Mouse (Mus musculus) kidney, postnatal 0 days (tissue): ENCODE measurements around the gene Hspbp1. TPM values are rescaled to one million over a fixed set of nuclear protein-coding genes. Genes with fewer than 3 reads are reported as not detected.

Experiments
- ATAC-seq: fragments of 200-750 bp; cut with Nextera tagmentation; replicated peaks from 2 replicates; pipeline ENCODE4 v1.8.0; 2017; ENCODE audit warnings: low read depth, moderate number of reproducible peaks, moderate TSS enrichment, moderate library complexity; ENCODE audit not compliant: low FRiP score
- DNase-seq: peaks from one replicate; pipeline ENCODE4 v3.0.0-alpha.2; 2016; ENCODE audit warnings: low spot score
- H3K27ac ChIP-seq: fragments of 300-500 bp; sonication (generic); 2 replicates; pipeline ENCODE4 v1.5.1; 2014; ENCODE audit warnings: mild to moderate bottlenecking
- H3K27me3 ChIP-seq: fragments of 300-500 bp; sonication (generic); 2 replicates; pipeline ENCODE4 v1.6.1; 2014; ENCODE audit warnings: low read length, mixed read lengths; ENCODE audit not compliant: insufficient read depth
- H3K36me3 ChIP-seq: fragments of 300-500 bp; sonication (generic); 2 replicates; pipeline ENCODE4 v1.6.1; 2014; ENCODE audit warnings: low read length, mixed read lengths; ENCODE audit not compliant: insufficient read depth
- H3K4me1 ChIP-seq: fragments of 300-500 bp; sonication (generic); replicated peaks from 2 replicates; pipeline ENCODE4 v1.6.1; 2014; ENCODE audit warnings: antibody characterized with exemption, low read length, mixed read lengths; ENCODE audit not compliant: insufficient read depth
- H3K4me2 ChIP-seq: fragments of 300-500 bp; sonication (generic); 2 replicates; pipeline ENCODE4 v1.6.1; 2014; ENCODE audit warnings: mild to moderate bottlenecking, low read length, moderate library complexity, mixed read lengths
- H3K4me3 ChIP-seq: fragments of 300-500 bp; sonication (generic); replicated peaks from 2 replicates; pipeline ENCODE4 v1.5.1; 2014; ENCODE audit warnings: low read depth, low read length
- H3K9ac ChIP-seq: fragments of 300-500 bp; sonication (generic); 2 replicates; pipeline ENCODE4 v1.6.1; 2014; ENCODE audit warnings: low read depth, low read length
- H3K9me3 ChIP-seq: fragments of 300-500 bp; sonication (generic); replicated peaks from 2 replicates; pipeline ENCODE4 v1.6.1; 2016; ENCODE audit warnings: low read length, inconsistent platforms, mixed read lengths
- CTCF ChIP-seq: IDR thresholded peaks from 2 replicates; pipeline ENCODE4 v1.5.1; 2016; ENCODE audit warnings: antibody characterized with exemption, low read depth, mild to moderate bottlenecking, moderate library complexity
- WGBS: fragments of 180-500 bp; shearing (Covaris S2); extraction: QIAGEN DNeasy Blood & Tissue Kit; methylation state at CpG from one replicate; pipeline ENCODE4 v1.1.7; 2014; 5-methylcytosine and 5-hydroxymethylcytosine counted together
- polyA plus RNA-seq: library from polyadenylated mRNA; unstranded; fragments of >200 nt; fragmentation: Nextera tagmentation; extraction: Ambion mirVana; gene quantifications from 2 replicates; pipeline ENCODE4 v1.2.1, GENCODE M21; 2015

Gene Hspbp1
- polyA plus RNA-seq, 1 experiment from 2014 or later: 99.7 TPM

DNA sequence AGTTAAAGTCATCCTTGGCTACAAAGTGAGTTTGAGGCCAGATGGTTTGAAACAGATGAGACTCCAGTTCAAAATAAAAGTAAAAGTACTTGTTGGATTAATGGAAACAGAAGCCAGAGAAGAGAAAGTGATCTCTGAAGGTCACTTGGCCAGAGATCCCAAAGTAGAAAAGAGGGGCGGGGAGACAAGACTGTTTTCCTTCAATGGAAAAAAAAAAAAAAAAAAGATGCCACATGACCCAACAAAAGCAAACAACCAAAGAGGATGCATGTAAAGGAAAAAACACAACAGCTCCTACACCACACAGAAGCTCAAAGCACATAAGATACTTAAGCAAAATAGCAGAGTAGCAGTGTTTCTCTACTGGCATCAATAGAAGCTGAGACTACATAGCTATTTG lies 29.0 kb downstream of the Hspbp1 start:
- no peak overlapping the region for H3K4me2 ChIP-seq

DNA sequence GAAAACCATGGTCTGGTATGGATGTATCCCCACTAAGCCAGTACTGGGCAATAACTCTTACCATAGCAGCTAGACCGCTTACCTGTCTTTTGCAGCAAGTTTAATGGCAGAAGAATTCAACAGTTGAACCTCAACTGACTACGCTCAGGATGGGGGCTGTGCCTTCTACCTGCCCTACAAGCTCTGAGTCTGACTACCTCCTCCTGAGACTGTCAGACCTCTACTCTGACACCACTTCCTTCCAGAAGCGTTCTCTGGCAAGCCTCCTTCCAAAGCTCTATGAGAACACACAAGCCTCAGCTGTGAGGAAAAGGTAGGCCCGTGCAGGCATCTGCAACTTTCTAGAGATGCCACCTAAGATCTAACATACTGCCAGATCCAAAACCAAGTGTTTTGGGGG lies 29.5 kb downstream of the Hspbp1 start:
- no peak overlapping the region for H3K4me2 ChIP-seq
- no peak overlapping the region for H3K9ac ChIP-seq
- H3K4me1 ChIP-seq: peaks cover 30% of the 10 kb centered on the region; the same call in 1 of the 2 replicates
- DNase-seq (no peak), ATAC-seq (no peak)
- H3K36me3 ChIP-seq: 0 out of 2 replicates have a peak, but pooled peaks cover 3% of the 10 kb centered on the region
- H3K27ac ChIP-seq: no peak overlapping the region
- no peak for TF ChIP-seq CTCF
- WGBS: 82% methylated on average over 4 of the region's 4 CpGs
- H3K4me3 ChIP-seq: no peak overlapping the region
- no peaks in the 10 kb centered on the region for H3K9me3 ChIP-seq
- H3K27me3 ChIP-seq: no peaks in the 10 kb centered on the region

More for the DNA sequence above, 29.0 kb downstream of the Hspbp1 start:
- peaks cover 30% of the 10 kb centered on the region; the same call in 1 of the 2 replicates for H3K4me1 ChIP-seq
- no peak overlapping the region for H3K27ac ChIP-seq
- H3K27me3 ChIP-seq: no peaks in the 10 kb centered on the region
- no peak for TF ChIP-seq CTCF
- H3K36me3 ChIP-seq: 0 out of 2 replicates have a peak, but pooled peaks cover 3% of the 10 kb centered on the region
- H3K4me3 ChIP-seq: no peak overlapping the region
- H3K9ac ChIP-seq: no peak overlapping the region
- ATAC-seq (no peak), DNase-seq (no peak)
- 67% methylated on average over 1 of the region's 1 CpGs for WGBS
- no peaks in the 10 kb centered on the region for H3K9me3 ChIP-seq

DNA sequence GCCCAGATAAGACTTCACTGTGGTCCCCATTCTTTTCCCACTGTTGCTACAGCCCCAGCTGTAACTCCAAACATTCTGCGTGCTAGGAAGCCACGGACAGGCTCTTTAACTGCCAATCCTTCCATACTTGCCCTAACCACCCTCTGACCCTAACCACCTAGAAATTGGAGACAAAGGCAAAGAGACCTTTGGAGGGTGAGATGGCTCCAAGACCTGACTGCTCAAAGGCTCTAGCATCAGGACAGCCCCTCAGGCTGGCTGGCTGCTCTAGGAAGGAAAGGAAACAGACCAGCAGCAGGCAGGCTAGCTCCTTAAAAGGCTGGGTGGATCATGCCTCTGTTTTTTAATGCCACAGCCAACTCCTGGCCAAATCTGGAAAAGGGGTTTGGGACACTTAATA lies 30.6 kb downstream of the Hspbp1 start:
- no peak overlapping the region for H3K9ac ChIP-seq

DNA sequence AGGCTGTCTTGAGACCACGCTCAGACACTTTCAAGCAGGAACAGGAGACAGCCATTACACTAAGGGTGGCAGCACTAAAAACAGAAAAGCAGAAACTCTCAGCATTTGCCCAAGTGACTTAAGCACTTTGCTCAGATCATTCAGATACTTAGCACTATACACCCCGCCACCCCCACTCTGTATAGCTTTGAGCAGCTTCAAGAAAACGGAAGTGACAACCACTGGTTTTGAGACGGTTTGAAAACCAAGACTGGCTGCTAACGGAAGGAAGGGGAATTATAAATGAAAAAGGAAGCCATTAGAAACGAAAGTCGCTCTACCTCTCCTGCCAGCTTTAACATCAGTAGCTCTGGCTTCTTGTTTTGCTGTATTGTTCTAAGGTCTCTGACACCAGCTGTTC lies 31.1 kb downstream of the Hspbp1 start:
- TF ChIP-seq CTCF: no peak
- 78% methylated on average over 7 of the region's 7 CpGs for WGBS
- no peak overlapping the region for H3K9ac ChIP-seq
- no peaks in the 10 kb centered on the region for H3K27me3 ChIP-seq
- no peak overlapping the region for H3K4me3 ChIP-seq
- H3K9me3 ChIP-seq: no peaks in the 10 kb centered on the region
- ATAC-seq: no peak
- no peak overlapping the region for H3K27ac ChIP-seq
- peak; percentile 10 for DNase-seq
- H3K4me2 ChIP-seq: no peak overlapping the region
- H3K4me1 ChIP-seq: peaks cover 23% of the 10 kb centered on the region; the same call in 1 of the 2 replicates
- H3K36me3 ChIP-seq: 0 out of 2 replicates have a peak, but pooled peaks cover 3% of the 10 kb centered on the region

More for the DNA sequence above, 30.6 kb downstream of the Hspbp1 start:
- H3K27me3 ChIP-seq: no peaks in the 10 kb centered on the region
- 0 out of 2 replicates have a peak overlapping the region, but pooled peaks have one; percentile 7 for H3K4me2 ChIP-seq
- H3K4me1 ChIP-seq: peaks cover 23% of the 10 kb centered on the region; the same call in 1 of the 2 replicates
- H3K36me3 ChIP-seq: 0 out of 2 replicates have a peak, but pooled peaks cover 3% of the 10 kb centered on the region
- no peaks in the 10 kb centered on the region for H3K9me3 ChIP-seq
- DNase-seq (no peak), ATAC-seq (no peak)
- no peak overlapping the region for H3K4me3 ChIP-seq
- 76% methylated on average over 2 of the region's 2 CpGs for WGBS
- no peak for TF ChIP-seq CTCF
- no peak overlapping the region; the same call in 1 of the 2 replicates for H3K27ac ChIP-seq

DNA sequence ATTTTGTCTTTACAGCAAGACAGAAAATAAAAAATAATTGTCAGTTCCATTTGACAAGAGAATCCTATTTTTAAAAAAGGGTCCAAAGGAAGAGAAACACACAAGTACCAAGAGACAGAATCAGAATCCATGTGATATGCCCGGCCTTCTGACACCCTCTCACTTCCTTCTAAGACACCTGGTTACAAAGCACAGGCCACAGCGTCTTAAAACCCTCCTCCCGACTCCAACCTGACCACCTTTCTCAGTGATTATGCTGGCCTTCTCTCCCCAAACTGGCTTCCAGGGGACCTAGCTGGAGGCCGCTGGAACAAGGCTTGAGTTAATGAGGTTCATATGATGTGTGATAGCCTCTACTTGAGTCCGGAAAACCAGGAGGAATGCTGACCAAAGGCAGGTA lies 31.5 kb downstream of the Hspbp1 start:
- Histone ChIP-seq H3K9ac (no peak overlapping the region), H3K4me3 (no peak overlapping the region), H3K27me3 (no peaks in the 10 kb centered on the region), H3K4me1 (peaks cover 23% of the 10 kb centered on the region; the same call in 1 of the 2 replicates), H3K36me3 (0 out of 2 replicates have a peak, but pooled peaks cover 3% of the 10 kb centered on the region), H3K4me2 (no peak overlapping the region), H3K27ac (no peak overlapping the region), H3K9me3 (no peaks in the 10 kb centered on the region)
- TF ChIP-seq CTCF: no peak
- no peak for DNase-seq
- ATAC-seq: no peak
- 83% methylated on average over 5 of the region's 5 CpGs for WGBS

DNA sequence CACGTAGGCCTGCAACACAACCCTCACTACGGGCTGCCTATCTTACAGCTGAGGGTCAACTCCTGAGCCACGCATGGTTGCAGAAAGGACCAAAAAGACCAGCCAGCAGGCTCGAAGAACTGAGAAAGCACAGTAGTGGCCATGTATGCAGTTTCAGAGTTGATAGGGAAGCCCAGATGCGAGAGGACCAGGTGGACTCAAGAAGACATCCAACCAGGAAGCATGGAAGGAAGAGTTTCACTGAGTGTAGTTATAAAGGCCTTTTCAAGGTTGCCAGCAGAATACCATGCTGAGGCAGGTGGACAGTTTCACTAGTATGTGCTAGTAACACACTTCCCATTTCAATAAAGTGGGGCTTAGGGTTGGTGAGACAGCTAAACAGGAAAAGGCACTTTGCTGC lies 32.1 kb downstream of the Hspbp1 start:
- no peaks in the 10 kb centered on the region for H3K9me3 ChIP-seq
- DNase-seq (no peak), ATAC-seq (no peak)
- peaks cover 23% of the 10 kb centered on the region; the same call in 1 of the 2 replicates for H3K4me1 ChIP-seq
- H3K4me2 ChIP-seq: no peak overlapping the region
- H3K4me3 ChIP-seq: no peak overlapping the region
- 86% methylated on average over 5 of the region's 5 CpGs for WGBS
- no peaks in the 10 kb centered on the region for H3K27me3 ChIP-seq
- H3K9ac ChIP-seq: no peak overlapping the region
- TF ChIP-seq CTCF: no peak
- H3K27ac ChIP-seq: no peak overlapping the region
- 0 out of 2 replicates have a peak, but pooled peaks cover 3% of the 10 kb centered on the region for H3K36me3 ChIP-seq
